Mouse (Mus musculus) retina, embryonic 14.5 days (tissue): ENCODE results near the gene Pcgf5.

ENCODE experiments used
- DNase-seq: peaks from one replicate; pipeline ENCODE4 v3.0.0-alpha.2; 2015; ENCODE audit warnings: low spot score

Gene Pcgf5

DNA sequence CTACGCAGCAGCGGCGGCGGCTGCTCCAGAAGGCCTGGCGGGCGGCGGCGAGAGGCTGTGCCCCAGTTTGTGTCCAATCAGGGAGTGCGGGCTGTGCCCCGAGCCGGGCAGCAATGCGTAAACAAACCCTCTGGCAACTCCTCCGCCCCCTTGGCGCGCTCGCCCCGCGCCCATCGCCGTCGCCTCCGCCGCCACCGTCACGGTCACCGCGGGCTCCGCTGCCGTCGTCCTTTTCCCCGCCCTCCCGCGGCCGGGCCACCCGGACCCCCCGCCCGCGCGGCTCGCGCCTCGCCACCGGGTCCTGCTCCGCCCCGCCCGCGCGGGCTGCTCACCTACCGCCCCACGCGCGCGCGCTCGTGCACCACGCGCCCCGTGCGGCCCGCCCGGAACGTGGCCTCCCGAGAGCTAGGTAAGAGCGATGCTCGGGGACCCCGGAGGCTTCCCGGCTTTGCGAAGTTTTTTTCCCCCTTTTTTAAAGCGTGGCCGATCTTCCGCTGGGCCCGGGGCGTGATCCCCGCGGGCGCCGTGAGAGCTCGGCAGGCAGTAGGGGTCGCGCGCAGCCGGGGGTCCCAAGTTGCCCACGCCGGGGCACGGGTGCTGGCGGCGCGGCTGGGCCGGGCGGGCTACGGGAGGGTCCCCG, at the start of gene Pcgf5:
Gene Pcgf5, plus strand, starts transcription at position 149 of the 640 bp plus-strand sequence.
- peak; percentile 85 for DNase-seq

DNA sequence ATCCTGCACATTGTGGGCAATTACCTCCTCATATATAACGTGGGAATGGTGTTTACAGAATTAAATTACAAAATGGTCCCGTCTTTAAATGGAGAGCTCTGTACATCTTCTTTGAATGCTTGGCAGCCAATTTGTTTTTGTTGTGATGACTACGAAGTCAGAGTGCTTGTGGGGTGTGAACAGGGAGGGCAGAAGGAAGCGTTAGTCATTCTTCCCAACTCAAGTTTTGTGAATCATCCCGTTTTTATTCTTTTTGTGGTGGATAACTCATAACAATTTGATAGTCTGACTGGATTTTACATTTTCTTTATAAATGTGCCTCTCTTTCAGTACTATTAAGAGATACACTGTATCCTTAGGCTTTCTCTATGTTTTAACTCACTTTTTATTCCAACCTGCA, 42.6 kb upstream of the Pcgf5 start:
- DNase-seq = no peak

DNA sequence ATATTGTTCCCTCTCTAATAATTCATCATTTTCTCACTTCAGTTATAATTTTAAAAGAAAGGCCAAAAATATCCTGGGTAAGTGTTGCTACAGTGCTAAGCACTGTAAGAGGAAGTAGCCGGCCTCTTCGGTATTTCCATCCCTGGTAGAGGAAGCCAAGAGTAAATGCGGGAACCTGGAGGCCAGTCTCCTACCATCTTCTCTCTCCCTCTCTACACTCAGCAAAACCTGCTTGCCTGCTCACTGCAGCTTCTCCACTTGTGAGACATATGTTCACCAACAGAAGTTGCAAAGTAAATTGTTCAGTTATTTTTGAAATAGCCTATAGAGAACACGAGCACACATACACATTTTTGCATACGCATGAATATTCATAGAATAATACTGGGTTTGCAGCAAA, 34.1 kb upstream of the Pcgf5 start:
- no peak for DNase-seq

DNA sequence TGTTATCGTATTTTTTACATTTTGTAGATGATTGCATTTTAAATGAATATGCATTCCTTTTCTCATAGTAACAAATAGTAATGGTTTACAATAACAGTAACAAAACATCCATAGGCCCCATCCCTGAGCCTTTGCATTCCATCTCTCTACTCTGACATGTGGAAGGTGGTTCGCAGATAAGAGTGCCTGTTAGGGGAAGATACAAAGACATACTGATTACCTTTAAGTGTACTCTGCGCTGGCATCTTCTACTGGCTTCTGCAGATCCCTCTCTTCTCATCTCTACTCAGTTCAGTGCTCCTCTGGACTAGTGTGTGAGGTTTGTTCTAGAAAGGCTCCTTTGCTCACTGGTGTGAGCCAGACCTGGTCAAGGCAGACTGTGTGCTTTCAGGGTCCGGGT, 28.4 kb upstream of the Pcgf5 start:
- no peak for DNase-seq

DNA sequence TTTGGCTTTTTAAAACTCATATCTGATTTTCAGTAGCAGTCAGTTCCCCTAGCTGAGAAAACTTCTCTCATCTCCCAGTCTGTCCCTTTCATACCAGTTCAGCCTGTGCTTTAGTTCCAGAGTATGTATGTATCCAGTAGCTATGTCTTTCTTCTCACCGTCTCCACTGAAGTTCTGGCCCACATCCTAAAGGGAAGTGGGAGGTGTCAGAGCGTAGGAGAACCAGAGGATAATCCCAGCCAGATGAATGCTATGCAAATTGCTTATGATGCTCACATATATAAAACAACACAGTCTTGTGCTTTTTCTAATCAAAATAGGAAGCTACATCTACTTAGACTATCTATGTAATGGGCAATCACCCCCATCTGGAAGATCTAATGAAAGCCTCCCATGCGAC, 27.0 kb upstream of the Pcgf5 start:
- DNase-seq = no peak

DNA sequence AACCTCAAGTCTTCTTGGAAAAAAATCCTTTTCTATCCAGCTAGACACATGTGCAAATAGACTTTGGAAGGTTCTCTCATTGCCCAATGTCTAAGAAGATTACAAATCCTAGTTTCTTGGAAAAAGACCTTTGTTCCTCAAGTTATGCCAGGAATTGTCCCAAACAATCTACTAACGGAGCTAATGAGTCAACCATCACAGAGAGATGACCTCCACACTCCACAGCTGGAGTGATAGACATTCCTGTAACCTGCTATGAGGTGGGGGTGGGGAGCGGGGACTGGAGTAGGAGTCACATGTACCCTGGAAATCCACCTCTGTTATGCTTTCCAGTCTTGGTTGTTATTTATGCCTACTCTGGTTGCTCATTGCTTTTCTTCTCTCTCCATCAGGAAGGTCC, 24.8 kb upstream of the Pcgf5 start:
- DNase-seq = no peak

DNA sequence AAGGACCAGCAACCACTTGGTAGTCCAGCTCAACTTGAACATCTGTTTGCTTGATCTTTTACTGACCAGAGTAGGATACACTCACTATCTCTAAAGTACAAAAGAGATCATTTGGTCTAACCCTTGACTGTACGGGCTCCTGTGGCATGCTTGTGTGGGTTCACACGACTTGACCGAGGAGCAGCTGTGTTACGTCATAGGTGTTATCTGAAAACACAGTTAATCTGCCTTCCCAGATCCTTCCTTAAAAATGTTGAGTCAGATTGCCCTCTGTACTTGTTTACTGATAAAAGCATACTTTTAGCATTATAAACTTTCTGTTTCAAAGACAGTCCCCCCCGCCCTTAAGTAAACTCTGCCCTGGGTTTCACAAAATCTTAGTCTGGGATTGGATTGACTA, 19.4 kb upstream of the Pcgf5 start:
- DNase-seq = no peak

DNA sequence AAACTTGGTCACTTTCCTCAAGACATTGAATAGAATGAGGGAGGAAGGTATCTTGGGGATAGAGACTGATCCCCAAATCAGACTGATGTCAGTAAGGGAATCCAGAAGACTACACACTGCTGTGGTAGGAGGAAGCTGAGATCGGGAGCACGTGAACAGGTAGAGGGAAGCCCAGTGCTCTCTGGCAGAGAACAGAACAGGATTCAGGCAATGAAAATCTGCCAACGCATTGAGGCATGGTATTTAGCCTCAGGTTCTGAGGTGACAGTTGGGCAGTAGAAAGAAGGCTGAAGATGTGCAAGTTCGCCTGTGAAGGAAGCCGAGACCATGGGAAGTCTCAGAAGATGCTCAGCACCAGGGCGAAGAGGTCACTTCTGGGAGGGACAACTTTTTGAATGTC, 733 bp upstream of the Pcgf5 start:
- DNase-seq = peak; percentile 28

DNA sequence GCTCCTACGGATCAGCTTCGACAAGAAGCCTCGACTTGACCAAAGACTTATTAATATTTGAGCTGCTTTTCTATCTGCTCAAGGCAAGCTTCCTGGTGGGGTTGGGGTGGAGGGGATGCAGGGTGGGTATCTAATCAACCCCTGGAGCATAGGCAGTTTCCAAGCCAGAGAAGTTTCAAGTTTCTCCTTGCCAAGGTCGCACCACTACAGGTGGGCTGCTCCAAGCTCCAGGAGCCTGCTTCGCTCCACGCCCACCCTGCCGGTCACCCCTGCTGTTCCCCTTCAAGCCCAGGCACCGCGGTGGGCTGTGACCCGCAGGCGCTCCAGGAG, 313 bp upstream of the Pcgf5 start:
- no peak for DNase-seq

DNA sequence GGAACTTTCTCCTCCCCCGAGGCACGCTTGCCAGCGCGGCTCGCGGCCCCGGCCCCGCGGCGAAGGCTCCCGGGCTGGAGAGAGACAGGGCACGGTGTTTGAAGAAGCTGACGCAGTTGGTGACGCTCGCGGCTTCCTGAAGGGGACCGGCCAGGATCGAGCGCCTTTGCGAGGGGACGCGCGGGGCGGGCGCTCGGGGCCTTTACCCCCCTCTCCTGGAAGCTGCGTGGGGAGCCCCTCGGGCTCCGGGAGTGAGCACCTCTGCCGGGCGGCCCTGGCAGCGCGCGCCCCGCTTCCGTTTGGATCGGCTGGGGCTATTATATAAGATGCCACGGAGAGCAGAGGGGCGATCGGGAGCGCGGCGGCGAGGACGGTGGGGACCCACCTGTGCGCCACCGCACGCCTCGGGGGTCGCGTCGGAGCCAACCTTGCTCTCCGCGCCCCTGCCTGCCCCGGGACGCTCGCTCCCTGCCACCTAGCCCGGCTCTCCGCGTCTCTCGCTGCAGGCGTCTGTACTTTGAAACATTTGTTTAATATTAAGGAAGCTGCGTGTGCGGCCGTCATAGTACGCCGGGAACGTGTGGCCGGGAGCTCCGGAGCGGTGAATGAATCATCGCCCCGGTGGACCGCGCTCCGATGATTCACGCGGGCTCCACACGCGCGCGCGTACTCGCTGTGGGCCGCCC, 835 bp downstream of the Pcgf5 start:
- DNase-seq = peak; percentile 58

DNA sequence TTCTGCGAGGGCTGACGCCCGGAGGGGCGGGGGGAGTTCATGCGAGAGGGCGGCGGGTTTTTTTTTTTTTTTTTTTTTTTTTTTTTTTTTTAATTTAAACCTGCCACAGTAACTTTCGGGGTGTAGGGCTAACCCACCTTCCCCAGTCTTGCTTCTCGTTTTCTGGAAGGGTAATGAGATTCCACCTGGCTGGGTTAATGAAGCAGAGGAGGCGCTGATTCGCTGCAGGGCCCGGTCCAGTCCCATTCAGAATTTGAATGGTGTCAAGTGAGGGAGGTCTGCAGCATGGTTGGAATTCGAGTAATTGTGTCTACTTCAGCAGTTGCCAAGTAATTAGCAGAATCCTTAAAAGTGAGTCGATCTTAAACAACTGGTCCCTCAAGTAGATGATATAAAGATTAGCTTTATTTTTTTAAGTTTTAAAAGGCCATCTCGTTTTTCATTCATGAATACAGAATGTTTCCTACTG, 1.4 kb downstream of the Pcgf5 start:
- peak; percentile 23 for DNase-seq

DNA sequence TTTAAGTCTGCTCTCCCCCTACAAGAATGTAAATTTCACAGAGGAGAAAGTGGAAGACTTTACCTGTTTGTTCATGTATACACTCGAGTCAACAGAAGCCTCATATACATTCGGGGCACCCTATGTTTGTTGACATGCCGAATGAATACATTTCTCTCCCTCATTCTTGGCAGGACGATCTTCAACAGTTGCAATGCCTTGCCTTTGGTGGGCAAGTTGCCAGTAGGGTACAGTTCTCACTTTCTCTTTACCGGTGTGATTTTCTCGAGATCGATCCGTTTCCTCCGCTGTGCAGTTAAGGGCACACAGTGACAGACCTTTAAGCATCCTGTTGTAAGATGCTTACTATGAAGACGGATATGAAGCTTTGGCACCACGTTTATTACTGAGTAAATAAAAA, 2.1 kb downstream of the Pcgf5 start:
- no peak for DNase-seq

DNA sequence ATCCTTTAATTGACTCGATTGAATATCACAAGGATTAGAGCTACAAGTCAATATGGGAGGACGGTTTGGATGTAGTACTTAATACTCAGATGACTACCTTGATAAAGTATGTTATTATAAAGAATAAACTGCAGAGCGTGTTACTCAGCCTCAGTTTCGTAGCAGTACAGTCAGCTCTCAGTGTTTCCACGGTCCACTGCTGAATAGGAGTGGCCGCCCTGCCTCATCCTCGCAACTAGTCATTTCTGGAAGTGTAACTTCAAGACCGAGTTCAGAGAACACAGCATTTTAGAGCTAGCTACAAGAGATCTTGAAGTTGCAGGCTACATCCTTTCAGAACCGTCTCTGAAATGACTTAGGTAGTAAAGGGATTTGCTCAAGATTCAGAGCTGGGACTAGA, 2.8 kb downstream of the Pcgf5 start:
- DNase-seq = no peak

DNA sequence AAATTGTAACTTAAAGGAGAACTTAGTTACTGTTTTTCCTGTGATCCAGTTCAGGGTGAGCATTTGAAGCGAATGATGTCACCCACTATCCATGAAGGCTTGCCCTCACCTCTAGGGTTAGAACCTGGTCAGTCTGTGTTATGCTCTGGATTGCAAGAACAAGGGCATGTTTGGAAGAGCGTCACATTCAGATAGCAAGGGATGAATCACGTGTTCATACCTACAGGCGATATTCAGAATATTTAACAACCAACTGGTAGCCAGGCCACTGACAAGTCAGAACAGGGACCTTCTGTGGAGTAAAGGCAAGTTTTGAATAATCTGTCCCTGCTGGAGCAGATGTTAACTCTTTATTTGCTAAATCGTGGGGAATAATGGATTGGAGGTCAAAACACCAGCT, 14.4 kb downstream of the Pcgf5 start:
- no peak for DNase-seq

DNA sequence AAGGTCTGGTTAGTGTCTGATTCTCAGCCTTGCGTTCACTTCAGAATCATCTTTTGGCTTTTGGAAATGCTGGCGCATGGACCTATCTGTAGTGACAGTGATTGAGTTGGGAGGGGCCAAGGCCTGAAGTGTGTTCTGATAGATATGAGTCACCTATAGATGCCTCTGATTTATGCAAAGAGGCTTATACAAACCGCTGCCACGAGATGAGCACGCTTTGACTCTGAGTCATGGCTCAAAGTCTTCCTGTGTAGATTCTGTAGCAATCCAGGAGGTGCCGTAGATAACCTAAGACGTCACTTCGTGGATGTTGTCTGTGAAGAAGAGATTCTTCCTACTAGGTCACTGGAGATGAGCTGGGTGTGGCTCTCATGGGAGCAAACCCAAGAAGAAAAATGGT, 16.6 kb downstream of the Pcgf5 start:
- no peak for DNase-seq

DNA sequence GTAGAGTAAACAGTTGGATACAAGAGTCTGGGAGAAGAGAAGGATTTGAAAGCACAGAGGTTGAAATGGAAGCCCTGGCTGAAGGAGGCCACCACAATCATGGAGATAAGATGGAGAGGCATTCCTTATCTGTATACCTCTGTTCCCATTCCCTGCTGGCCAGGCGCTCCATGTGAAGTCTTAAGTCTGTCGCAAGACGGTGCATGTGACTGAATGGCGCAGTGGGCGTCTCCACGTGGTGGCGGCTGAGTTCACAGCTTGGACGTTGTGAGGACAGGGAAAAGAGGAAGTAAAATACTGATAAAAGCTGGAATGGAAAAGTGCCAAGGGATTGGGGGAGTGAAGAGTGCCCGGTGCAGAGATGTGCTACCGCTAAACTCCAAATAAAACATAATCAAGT, 23.4 kb downstream of the Pcgf5 start:
- no peak for DNase-seq

DNA sequence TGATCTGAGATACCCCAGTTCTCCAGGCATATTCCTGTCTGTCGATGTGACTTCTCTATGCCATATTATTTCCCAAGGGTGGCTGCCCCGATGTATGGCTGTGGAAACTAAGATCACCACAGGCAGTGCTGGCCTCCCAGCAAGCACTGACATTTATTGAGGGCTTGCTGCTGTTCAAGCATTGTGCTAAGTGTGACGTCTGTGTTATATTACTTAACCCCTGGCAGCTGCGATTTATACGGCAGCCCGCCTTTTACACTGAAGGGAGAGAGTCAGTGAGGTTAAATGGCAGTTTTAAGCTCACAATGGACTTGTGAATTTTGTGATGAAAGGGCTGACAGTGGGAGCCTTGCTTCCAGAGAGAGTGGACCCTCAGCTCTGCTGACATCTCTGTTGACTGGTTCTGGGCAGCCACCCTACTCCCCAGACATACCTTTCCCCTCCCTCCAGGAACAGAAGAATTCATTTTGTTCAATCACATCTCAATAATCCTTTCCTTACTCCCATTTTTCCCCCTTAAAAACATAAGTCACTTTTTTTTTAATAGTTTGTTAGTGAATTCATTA, 25.0 kb downstream of the Pcgf5 start:
- no peak for DNase-seq

DNA sequence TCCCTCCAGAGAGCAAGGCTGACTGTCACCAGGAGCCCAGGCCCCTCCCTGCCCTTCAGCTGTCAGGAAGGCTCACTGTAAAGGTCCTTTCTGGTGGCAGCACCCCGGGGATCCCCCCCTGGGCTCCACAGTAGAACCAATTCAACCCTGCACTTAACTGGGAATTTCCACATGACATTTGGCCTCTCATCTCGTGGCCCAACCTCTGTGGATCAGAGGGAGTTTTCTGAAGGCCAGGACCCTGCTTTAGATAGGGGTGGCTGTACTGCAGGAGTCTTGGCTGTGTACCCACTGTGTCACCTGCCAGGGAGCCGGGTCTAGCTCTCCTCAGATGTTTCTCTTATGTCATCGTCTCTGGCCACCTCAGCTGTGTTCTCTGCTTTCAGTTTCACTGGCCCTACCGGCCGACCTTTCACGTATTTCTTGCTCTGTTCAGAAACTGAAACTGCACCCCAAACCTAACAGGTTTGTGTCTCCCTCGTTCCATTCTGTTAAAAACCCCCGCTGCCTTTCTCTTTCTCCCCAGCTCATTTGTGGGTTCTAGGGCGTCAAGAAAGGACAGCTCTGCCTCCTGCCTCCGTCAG, 27.2 kb downstream of the Pcgf5 start:
- no peak for DNase-seq

DNA sequence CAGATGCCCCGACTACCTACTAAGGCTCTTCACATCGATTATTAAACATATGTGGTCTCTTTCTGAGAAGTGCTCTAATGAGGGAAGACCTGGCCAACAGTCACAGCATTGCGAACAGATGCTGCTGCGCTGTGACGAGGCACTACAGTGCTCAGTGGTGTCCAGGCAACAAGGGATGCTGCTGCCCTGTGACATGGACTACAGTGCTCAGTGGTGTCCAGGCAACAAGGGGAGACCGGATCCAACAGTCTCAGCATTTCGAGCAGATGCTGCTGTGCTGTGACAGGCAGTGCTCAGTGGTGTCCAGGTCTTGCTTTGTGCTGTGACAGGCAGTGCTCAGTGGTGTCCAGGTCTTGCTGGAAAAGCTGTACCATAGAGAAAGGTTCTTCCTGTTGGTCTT, 29.6 kb downstream of the Pcgf5 start:
- no peak for DNase-seq

DNA sequence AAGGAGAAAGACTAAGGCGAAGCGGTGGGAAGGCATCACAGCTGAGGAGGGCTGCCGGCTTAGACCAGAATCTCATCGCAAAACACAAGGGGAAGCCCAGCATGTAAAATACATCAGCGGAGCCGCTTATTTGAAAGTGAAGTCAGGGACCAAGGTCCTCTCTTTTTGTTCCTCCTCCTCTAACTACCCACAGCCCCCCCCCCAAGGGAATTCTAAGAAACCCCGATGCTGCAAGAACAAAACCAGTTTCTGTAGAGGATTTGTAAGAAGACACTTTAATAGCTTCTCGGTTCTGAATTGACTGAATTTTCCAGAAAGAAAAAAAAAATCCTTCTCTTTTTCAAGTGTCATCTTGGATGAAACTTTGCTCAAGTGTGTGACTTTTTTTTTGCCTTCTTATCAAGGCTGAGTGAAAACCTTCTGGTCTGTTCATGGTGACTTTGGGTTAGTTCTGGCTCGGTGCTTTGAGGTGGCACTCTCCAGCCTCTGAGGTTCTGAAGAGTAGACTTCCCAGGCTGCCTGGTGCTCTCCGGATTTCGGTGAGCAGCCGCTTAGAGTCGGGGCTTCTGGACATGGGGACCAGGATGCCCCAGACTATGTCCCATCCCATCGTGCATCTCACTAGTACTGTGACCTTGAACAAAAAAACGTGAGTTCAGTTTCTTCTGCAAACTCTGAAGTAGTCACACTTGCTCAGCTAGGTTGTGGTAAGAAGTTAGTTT, 30.6 kb downstream of the Pcgf5 start:
- DNase-seq = no peak

DNA sequence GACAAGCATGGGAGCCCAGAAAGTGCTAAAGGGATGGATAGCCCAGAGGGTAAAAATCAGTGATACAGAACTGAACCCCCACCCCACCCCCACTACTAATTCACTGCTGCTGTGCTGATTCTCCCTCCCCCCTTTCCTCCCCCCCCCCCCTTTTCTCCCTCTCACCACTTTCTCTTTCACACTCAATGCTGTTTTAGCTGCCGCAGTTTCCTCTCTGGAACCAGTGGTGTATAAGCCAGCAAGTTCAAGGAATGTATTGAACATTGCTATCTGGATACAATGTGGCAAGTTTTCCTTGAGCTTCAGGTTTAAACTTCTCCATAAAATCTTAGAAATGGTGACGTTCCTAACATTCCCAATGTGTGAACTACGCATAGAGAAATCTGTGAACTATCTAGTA, 34.8 kb downstream of the Pcgf5 start:
- no peak for DNase-seq

DNA sequence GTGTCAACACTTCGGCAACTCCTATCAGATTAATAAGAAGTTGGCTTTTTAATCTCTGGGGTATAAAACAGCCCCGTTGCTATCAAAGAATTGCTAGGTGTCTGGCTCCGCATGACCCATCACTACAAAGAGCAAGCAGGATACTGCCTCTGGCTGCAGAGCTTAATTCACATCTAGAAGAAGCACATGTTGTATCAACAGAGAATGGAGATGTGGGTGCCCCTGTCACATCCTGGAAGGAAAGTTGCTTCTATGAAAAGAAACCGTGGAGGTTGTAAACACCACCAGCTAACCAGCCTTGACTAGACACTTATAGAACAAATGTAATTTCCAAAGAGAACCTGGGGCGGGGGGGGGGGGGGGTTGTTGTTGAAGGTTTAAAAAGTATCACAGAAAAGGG, 35.9 kb downstream of the Pcgf5 start:
- DNase-seq = no peak

DNA sequence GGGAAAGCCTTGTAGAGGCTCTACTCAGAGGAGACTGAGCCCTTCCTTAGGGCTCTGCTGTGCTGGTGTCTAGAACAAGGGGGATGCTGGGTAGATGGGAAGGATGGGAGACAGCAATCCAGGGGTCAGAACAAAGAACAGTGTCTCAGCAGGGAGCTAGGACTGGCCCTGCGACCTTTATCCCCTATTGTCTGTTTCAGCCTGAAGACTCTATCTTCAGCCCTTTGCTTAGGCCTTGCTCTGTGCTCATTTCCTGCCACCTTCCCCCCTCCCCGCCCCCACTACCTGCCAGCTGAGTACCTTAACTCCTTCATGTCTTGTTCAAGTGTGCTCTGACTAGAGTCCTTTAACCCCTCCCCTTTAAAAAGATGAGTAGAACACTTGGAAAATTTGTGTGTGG, 36.3 kb downstream of the Pcgf5 start:
- no peak for DNase-seq
